Mouse (Mus musculus): Measurements from ENCODE around the gene Acad12.
"Not testable (repeated sequence)": the region's sequence is repeated elsewhere in the genome, so short reads cannot be mapped to it uniquely, and the experiment has no call there.

Gene Acad12

GRCm38 (mm10) chr5:121609556-121610135, 9.1 kb downstream of the Acad12 start:
- DNase-seq (ENCODE audit: low read depth), result not testable (repeated sequence)

- no peak for DNase-seq (ENCODE audit: low read depth)
Observed at GRCm38 (mm10) chr5:121606151-121606550, 12.6 kb downstream of the Acad12 start.

- DNase-seq (ENCODE audit: low read depth), result not testable (repeated sequence)
Observed at GRCm38 (mm10) chr5:121603815-121604214, 14.9 kb downstream of the Acad12 start.

GRCm38 (mm10) chr5:121601547-121602299, 17.0 kb downstream of the Acad12 start:
- DNase-seq (ENCODE audit: low read depth), result peak; percentile 73

- no peak for DNase-seq (ENCODE audit: low read depth)
Observed at GRCm38 (mm10) chr5:121598871-121599610, 19.7 kb downstream of the Acad12 start.

GRCm38 (mm10) chr5:121597991-121598537, 20.7 kb downstream of the Acad12 start:
- no peak for DNase-seq (ENCODE audit: low read depth)

- DNase-seq (ENCODE audit: low read depth), result no peak
Observed at GRCm38 (mm10) chr5:121597332-121597731, 21.4 kb downstream of the Acad12 start.

GRCm38 (mm10) chr5:121596226-121596625, 22.5 kb downstream of the Acad12 start:
- no peak for DNase-seq (ENCODE audit: low read depth)

GRCm38 (mm10) chr5:121595758-121596157, 23.0 kb downstream of the Acad12 start:
- no peak for DNase-seq (ENCODE audit: low read depth)

GRCm38 (mm10) chr5:121594714-121595313, 23.9 kb downstream of the Acad12 start:
- DNase-seq (ENCODE audit: low read depth), result no peak

GRCm38 (mm10) chr5:121593451-121594401, 25.0 kb downstream of the Acad12 start, which contains the start of gene Aldh2:
TSS of gene Aldh2 (minus strand) at chr5:121593824.
- DNase-seq (ENCODE audit: low read depth), result peak; percentile 84

- no peak for DNase-seq (ENCODE audit: low read depth)
Observed at GRCm38 (mm10) chr5:121592816-121593407, 25.8 kb downstream of the Acad12 start.

GRCm38 (mm10) chr5:121592064-121592815, 26.5 kb downstream of the Acad12 start:
- no peak for DNase-seq (ENCODE audit: low read depth)

- DNase-seq (ENCODE audit: low read depth), result no peak
Observed at GRCm38 (mm10) chr5:121591417-121592063, 27.2 kb downstream of the Acad12 start.

GRCm38 (mm10) chr5:121589928-121590327, 28.8 kb downstream of the Acad12 start:
- DNase-seq (ENCODE audit: low read depth), result no peak

GRCm38 (mm10) chr5:121586400-121587039, 32.2 kb downstream of the Acad12 start:
- DNase-seq (ENCODE audit: low read depth), result no peak

- DNase-seq (ENCODE audit: low read depth), result no peak
Observed at GRCm38 (mm10) chr5:121585699-121586098, 33.0 kb downstream of the Acad12 start.

- DNase-seq (ENCODE audit: low read depth), result no peak
Observed at GRCm38 (mm10) chr5:121585005-121585404, 33.7 kb downstream of the Acad12 start.
